Mouse (Mus musculus) heart, adult 8-10 months (tissue): Measurements from ENCODE around the gene Tenm3. TPM values are rescaled to one million over a fixed set of nuclear protein-coding genes. Genes with fewer than 3 reads are reported as not detected.

ENCODE experiments used
- DNase-seq: peaks from one replicate; pipeline ENCODE4 v3.0.0; 2022; ENCODE audit warnings: low spot score
- total RNA-seq, 4 experiments: library from RNA; stranded (reverse); gene quantifications; 2 replicates each; pipeline ENCODE4 v1.2.4; 2022

Gene Tenm3
- total RNA-seq, result 1 to 10 TPM; 2.1 to 3.8 (median 3.2) TPM

GRCm38 (mm10) chr8:48843931-48844285 is at the start of gene Tenm3:
Gene Tenm3 (minus strand): TSS chr8:48843951.
- peak; percentile 2 for DNase-seq

GRCm38 (mm10) chr8:48890216-48890765 is 46.5 kb upstream of the Tenm3 start:
- no peak for DNase-seq

GRCm38 (mm10) chr8:48884270-48884669 is 40.5 kb upstream of the Tenm3 start:
- no peak for DNase-seq

GRCm38 (mm10) chr8:48880585-48880984 is 36.8 kb upstream of the Tenm3 start:
- no peak for DNase-seq

GRCm38 (mm10) chr8:48865972-48866371 is 22.2 kb upstream of the Tenm3 start:
- no peak for DNase-seq

GRCm38 (mm10) chr8:48865485-48865884 is 21.7 kb upstream of the Tenm3 start:
- no peak for DNase-seq

- DNase-seq, result no peak
Measured at GRCm38 (mm10) chr8:48850223-48851010, 6.7 kb upstream of the Tenm3 start.

- DNase-seq, result no peak
Measured at GRCm38 (mm10) chr8:48849091-48849616, 5.4 kb upstream of the Tenm3 start.

GRCm38 (mm10) chr8:48844961-48845360 is 1.2 kb upstream of the Tenm3 start:
- DNase-seq, result no peak

- DNase-seq, result no peak
Measured at GRCm38 (mm10) chr8:48844370-48844905, 687 bp upstream of the Tenm3 start.

GRCm38 (mm10) chr8:48842991-48843930 is 490 bp downstream of the Tenm3 start:
- peak; percentile 13 for DNase-seq

GRCm38 (mm10) chr8:48842516-48842990 is 1.2 kb downstream of the Tenm3 start:
- peak; percentile 3 for DNase-seq

GRCm38 (mm10) chr8:48842035-48842434 is 1.7 kb downstream of the Tenm3 start:
- no peak for DNase-seq

GRCm38 (mm10) chr8:48835745-48836144 is 8.0 kb downstream of the Tenm3 start:
- DNase-seq, result no peak

GRCm38 (mm10) chr8:48827454-48827853 is 16.3 kb downstream of the Tenm3 start:
- peak; percentile 24 for DNase-seq

GRCm38 (mm10) chr8:48825666-48826065 is 18.1 kb downstream of the Tenm3 start:
- no peak for DNase-seq

- DNase-seq, result no peak
Measured at GRCm38 (mm10) chr8:48822291-48822690, 21.5 kb downstream of the Tenm3 start.

- no peak for DNase-seq
Measured at GRCm38 (mm10) chr8:48819962-48820361, 23.8 kb downstream of the Tenm3 start.

GRCm38 (mm10) chr8:48819348-48819747 is 24.4 kb downstream of the Tenm3 start:
- DNase-seq, result no peak

- DNase-seq, result peak; percentile 2
Measured at GRCm38 (mm10) chr8:48816941-48817340, 26.8 kb downstream of the Tenm3 start.

GRCm38 (mm10) chr8:48812196-48812741 is 31.5 kb downstream of the Tenm3 start:
- no peak for DNase-seq
